Mouse (Mus musculus) lung, embryonic 15.5 days (tissue): ENCODE data around the gene Tdrd5. TPM values are rescaled to one million over a fixed set of nuclear protein-coding genes. Genes with fewer than 3 reads are reported as not detected.

ENCODE experiments used
- ATAC-seq: fragments of 200-750 bp; cut with Nextera tagmentation; 2 replicates; pipeline ENCODE4 v1.8.0; 2017; ENCODE audit warnings: moderate number of reproducible peaks, borderline replicate concordance; ENCODE audit not compliant: low FRiP score, low TSS enrichment; ENCODE audit errors: extremely low read depth
- H3K27ac ChIP-seq: fragments of 300-500 bp; sonication (generic); 2 replicates; pipeline ENCODE4 v1.5.1; 2015; ENCODE audit warnings: moderate library complexity, mild to moderate bottlenecking, inconsistent platforms
- H3K27me3 ChIP-seq: fragments of 300-500 bp; sonication (generic); 2 replicates; pipeline ENCODE4 v1.6.1; 2015; ENCODE audit warnings: inconsistent platforms
- H3K36me3 ChIP-seq: fragments of 300-500 bp; sonication (generic); 2 replicates; pipeline ENCODE4 v1.6.1; 2015; ENCODE audit warnings: inconsistent platforms
- H3K4me1 ChIP-seq: fragments of 300-500 bp; sonication (generic); 2 replicates; pipeline ENCODE4 v1.6.1; 2015; ENCODE audit warnings: inconsistent platforms
- H3K4me2 ChIP-seq: fragments of 300-500 bp; sonication (generic); 2 replicates; pipeline ENCODE4 v1.6.1; 2015; ENCODE audit warnings: inconsistent platforms, mild to moderate bottlenecking, moderate library complexity
- H3K4me3 ChIP-seq: fragments of 300-500 bp; sonication (generic); 2 replicates; pipeline ENCODE4 v1.5.1; 2015; ENCODE audit warnings: mild to moderate bottlenecking, inconsistent platforms
- H3K9ac ChIP-seq: fragments of 300-500 bp; sonication (generic); 2 replicates; pipeline ENCODE4 v1.6.1; 2015; ENCODE audit warnings: inconsistent platforms
- H3K9me3 ChIP-seq: fragments of 300-500 bp; sonication (generic); 2 replicates; pipeline ENCODE4 v1.6.1; 2016; ENCODE audit warnings: inconsistent platforms
- WGBS: fragments of 180-500 bp; shearing (Covaris S2); methylation state at CpG from one replicate; pipeline ENCODE4 v1.1.7; 2015; 5-methylcytosine and 5-hydroxymethylcytosine counted together
- polyA plus RNA-seq: library from polyadenylated mRNA; unstranded; fragments of >200 nt; fragmentation: Nextera tagmentation; extraction: Ambion mirVana; gene quantifications from 2 replicates; pipeline ENCODE4 v1.2.1, GENCODE M21; 2015

Tdrd5 gene
- polyA plus RNA-seq, 1 experiment from 2014 or later = 0.96 TPM

- H3K27me3 ChIP-seq = no peaks in the 10 kb centered on the region
- peaks cover 14% of the 10 kb centered on the region for H3K4me1 ChIP-seq
- no peak overlapping the region for H3K27ac ChIP-seq
- no peak overlapping the region for H3K4me2 ChIP-seq
- no peak; the same call in 1 of the 2 replicates for ATAC-seq
- no peak overlapping the region for H3K9ac ChIP-seq
- 28% methylated on average over 3 of the region's 3 CpGs for WGBS
- H3K4me3 ChIP-seq = no peak overlapping the region
- no peaks in the 10 kb centered on the region for H3K36me3 ChIP-seq
- no peaks in the 10 kb centered on the region for H3K9me3 ChIP-seq
These were observed 86.1 kb downstream of the Tdrd5 start for GRCm38 (mm10) chr1:156217393-156217792.

DNA sequence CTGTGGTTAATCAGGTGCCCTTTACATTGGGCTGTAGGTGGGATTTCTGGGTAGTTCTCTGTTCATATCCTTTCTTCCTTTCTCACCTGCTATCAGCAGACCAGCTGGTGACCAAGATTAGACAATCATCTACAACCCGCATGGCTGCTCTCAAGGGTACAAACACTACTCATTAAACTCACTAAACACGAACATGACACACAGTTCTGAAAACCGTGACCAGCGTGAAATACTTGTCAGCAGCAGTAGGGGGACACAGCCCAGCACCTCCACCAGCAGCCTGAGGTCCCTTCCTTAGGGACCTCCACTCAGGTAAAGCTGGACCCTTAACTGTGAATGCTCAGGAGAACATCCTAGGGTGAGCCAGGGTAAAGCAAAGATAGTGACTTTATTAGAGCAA is 87.2 kb downstream of the Tdrd5 start:
- H3K36me3 ChIP-seq = no peaks in the 10 kb centered on the region
- no peak overlapping the region for H3K4me3 ChIP-seq
- H3K27me3 ChIP-seq = no peaks in the 10 kb centered on the region
- no peaks in the 10 kb centered on the region for H3K9me3 ChIP-seq
- H3K4me1 ChIP-seq = peaks cover 11% of the 10 kb centered on the region; the same call in 1 of the 2 replicates
- H3K9ac ChIP-seq = no peak overlapping the region
- 62% methylated on average over 4 of the region's 4 CpGs for WGBS
- H3K27ac ChIP-seq = no peak overlapping the region
- no peak overlapping the region for H3K4me2 ChIP-seq
- ATAC-seq = no peak

DNA sequence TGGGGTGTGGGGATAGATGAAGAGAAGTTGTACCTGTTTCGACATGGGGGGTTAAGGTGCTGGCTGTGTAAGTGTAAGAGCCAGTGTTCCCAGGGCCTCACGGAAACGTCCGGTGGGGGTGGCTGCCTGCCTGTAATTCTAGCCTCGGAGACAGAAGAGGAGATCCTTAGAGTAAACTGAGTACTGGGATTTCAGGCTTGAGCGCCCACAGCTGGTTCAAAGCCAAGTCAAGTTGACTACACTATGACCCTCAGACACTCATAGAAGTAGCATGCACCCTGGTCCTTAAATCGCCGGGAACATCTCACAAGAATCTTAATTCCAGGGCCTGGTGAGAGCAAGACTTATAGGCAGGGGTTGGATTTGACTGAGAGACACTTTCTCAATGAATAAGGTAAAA is 88.8 kb downstream of the Tdrd5 start:
- H3K27me3 ChIP-seq = no peaks in the 10 kb centered on the region
- no peak overlapping the region for H3K4me2 ChIP-seq
- H3K4me1 ChIP-seq = peaks cover 11% of the 10 kb centered on the region; the same call in 1 of the 2 replicates
- no peak overlapping the region for H3K4me3 ChIP-seq
- WGBS = 73% methylated on average over 8 of the region's 8 CpGs
- no peaks in the 10 kb centered on the region for H3K9me3 ChIP-seq
- no peaks in the 10 kb centered on the region for H3K36me3 ChIP-seq
- H3K27ac ChIP-seq = no peak overlapping the region
- no peak for ATAC-seq
- H3K9ac ChIP-seq = no peak overlapping the region

- Histone ChIP-seq H3K9me3 (no peaks in the 10 kb centered on the region), H3K27ac (no peak overlapping the region), H3K9ac (no peak overlapping the region), H3K4me1 (0 out of 2 replicates have a peak, but pooled peaks cover 3% of the 10 kb centered on the region), H3K27me3 (no peaks in the 10 kb centered on the region), H3K36me3 (no peaks in the 10 kb centered on the region), H3K4me3 (no peak overlapping the region), H3K4me2 (no peak overlapping the region)
- ATAC-seq = peak; percentile 47; the same call in 1 of the 2 replicates
- WGBS = 85% methylated on average over 5 of the region's 5 CpGs
These were observed 90.5 kb downstream of the Tdrd5 start for GRCm38 (mm10) chr1:156212923-156213322.

- Histone ChIP-seq H3K4me3 (no peak overlapping the region), H3K9me3 (no peaks in the 10 kb centered on the region), H3K36me3 (no peaks in the 10 kb centered on the region), H3K27me3 (peaks cover 6% of the 10 kb centered on the region), H3K9ac (no peak overlapping the region), H3K4me1 (no peaks in the 10 kb centered on the region), H3K4me2 (no peak overlapping the region), H3K27ac (no peak overlapping the region)
- 47% methylated on average over 6 of the region's 6 CpGs for WGBS
- no peak for ATAC-seq
These were observed 91.6 kb downstream of the Tdrd5 start for GRCm38 (mm10) chr1:156211809-156212317.

Other genes starting within 250 kb of the Tdrd5 start
- 0.78 and 0.89 TPM in 2 replicates for gene Fam163a, start 98.6 kb downstream of the Tdrd5 start, polyA plus RNA-seq
- gene Nphs2, start 7.1 kb upstream of the Tdrd5 start, polyA plus RNA-seq = 0.16 TPM in 1 of 2 replicates, not detected in the other
- 783 and 826 TPM in 2 replicates for gene Gm2000, start 62.4 kb upstream of the Tdrd5 start, polyA plus RNA-seq
- gene Axdnd1, start 117.5 kb upstream of the Tdrd5 start, polyA plus RNA-seq = 0.10 and 0.42 TPM in 2 replicates
- gene Soat1, start 170.7 kb upstream of the Tdrd5 start, polyA plus RNA-seq = 35.7 and 37.0 TPM in 2 replicates
- gene Gm10031, start 220.3 kb upstream of the Tdrd5 start, polyA plus RNA-seq = 0.25 and 0.27 TPM in 2 replicates